Mouse (Mus musculus) liver, adult 2 months (tissue): ENCODE data around the gene Tmem91. TPM values are rescaled to one million over a fixed set of nuclear protein-coding genes. Genes with fewer than 3 reads are reported as not detected.
A peak's percentile ranks its signal among the peaks of the same experiment; 100 is the strongest.

Experiments used
- DNase-seq: peaks from one replicate; pipeline ENCODE4 v3.0.0-alpha.2; 2011; ENCODE audit warnings: low read depth, low spot score; ENCODE audit errors: extremely low read depth
- H3K27ac ChIP-seq: fragments of 200-500 bp; replicated peaks from 2 replicates; pipeline ENCODE4 v1.5.1; 2012; ENCODE audit warnings: low read depth, mild to moderate bottlenecking, control low read depth, inconsistent platforms, low read length; ENCODE audit not compliant: insufficient read depth
- H3K27me3 ChIP-seq: fragments of 200-500 bp; 2 replicates; pipeline ENCODE4 v1.6.1; 2012; ENCODE audit warnings: mild to moderate bottlenecking, moderate library complexity, low read length, inconsistent platforms; ENCODE audit not compliant: control insufficient read depth, insufficient read depth
- H3K36me3 ChIP-seq: fragments of 200-500 bp; 2 replicates; pipeline ENCODE4 v1.6.1; 2012; ENCODE audit warnings: low read length, inconsistent platforms; ENCODE audit not compliant: control insufficient read depth, insufficient read depth
- H3K4me1 ChIP-seq: fragments of 200-500 bp; 2 replicates; pipeline ENCODE4 v1.6.1; 2011; ENCODE audit warnings: low read length; ENCODE audit not compliant: control insufficient read depth, insufficient read depth
- H3K4me3 ChIP-seq: fragments of 200-500 bp; 2 replicates; pipeline ENCODE4 v1.5.1; 2011; ENCODE audit warnings: low read depth, mild to moderate bottlenecking, control low read depth, low read length, moderate library complexity; ENCODE audit not compliant: insufficient read depth
- H3K79me2 ChIP-seq: fragments of 200-500 bp; 2 replicates; pipeline ENCODE4 v1.6.1; 2012; ENCODE audit warnings: inconsistent platforms, mild to moderate bottlenecking, low read length, moderate library complexity; ENCODE audit not compliant: control insufficient read depth, insufficient read depth
- H3K9ac ChIP-seq: fragments of 200-500 bp; 2 replicates; pipeline ENCODE4 v1.6.1; 2012; ENCODE audit warnings: low read depth, mild to moderate bottlenecking, control low read depth, inconsistent platforms, low read length
- CTCF ChIP-seq: fragments of 200-500 bp; IDR thresholded peaks from 2 replicates; pipeline ENCODE4 v1.5.1; 2011; ENCODE audit warnings: low read depth, low read length, control low read depth
- POLR2A ChIP-seq: fragments of 200-500 bp; IDR thresholded peaks from 2 replicates; pipeline ENCODE4 v1.6.1; 2011; ENCODE audit warnings: low read length, control low read depth; ENCODE audit not compliant: insufficient read depth; ENCODE audit errors: extremely low read depth
- WGBS: fragments of 180-500 bp; shearing (Covaris S2); methylation state at CpG from one replicate; pipeline ENCODE4 v1.1.7; 2018; 5-methylcytosine and 5-hydroxymethylcytosine counted together
- polyA plus RNA-seq: library from polyadenylated mRNA; depleted of rRNA; stranded (reverse); fragments of >200 nt; gene quantifications from 2 replicates; pipeline ENCODE4 v1.2.3, GENCODE M21; 2012
- total RNA-seq: library from RNA; depleted of rRNA; stranded (reverse); fragments of >200 nt; gene quantifications from 2 replicates; pipeline ENCODE4 v1.2.3, GENCODE M21; 2014

The Tmem91 gene
- total and polyA plus RNA-seq, 2 experiments = not detected

- peaks cover 6% of the 10 kb centered on the region; the same call in 1 of the 2 replicates for H3K27me3 ChIP-seq
- no peak overlapping the region for H3K27ac ChIP-seq
- no peak overlapping the region for H3K9ac ChIP-seq
- no peak for DNase-seq
- H3K4me1 ChIP-seq = no peaks in the 10 kb centered on the region
- no peaks in the 10 kb centered on the region for H3K36me3 ChIP-seq
- H3K79me2 ChIP-seq = no peaks in the 10 kb centered on the region
- no peak overlapping the region for H3K4me3 ChIP-seq
- WGBS = 59% methylated on average over 5 of the region's 5 CpGs
- no peak for TF ChIP-seq CTCF
Observed at GRCm38 (mm10) chr7:25690051-25690450, 15.1 kb upstream of the Tmem91 start.

- TF ChIP-seq CTCF = no peak
- TF ChIP-seq POLR2A = no peak
- no peak for DNase-seq
- H3K4me1 ChIP-seq = no peaks in the 10 kb centered on the region
- H3K27ac ChIP-seq = no peak overlapping the region; the same call in 1 of the 2 replicates
- peaks cover 6% of the 10 kb centered on the region; the same call in 1 of the 2 replicates for H3K27me3 ChIP-seq
- no peaks in the 10 kb centered on the region for H3K36me3 ChIP-seq
- no peaks in the 10 kb centered on the region for H3K79me2 ChIP-seq
- 33% methylated on average over 12 of the region's 12 CpGs for WGBS
- H3K4me3 ChIP-seq = peak overlapping the region; percentile 61
- 0 out of 2 replicates have a peak overlapping the region, but pooled peaks have one; percentile 24 for H3K9ac ChIP-seq
Observed at GRCm38 (mm10) chr7:25689603-25690021, 14.6 kb upstream of the Tmem91 start.

- Histone ChIP-seq H3K9ac (peak overlapping the region; percentile 61), H3K27me3 (peaks cover 6% of the 10 kb centered on the region; the same call in 1 of the 2 replicates), H3K27ac (peak overlapping the region; percentile 39), H3K4me3 (peak overlapping the region; percentile 61), H3K79me2 (no peaks in the 10 kb centered on the region), H3K36me3 (no peaks in the 10 kb centered on the region), H3K4me1 (no peaks in the 10 kb centered on the region)
- 3% methylated on average over 45 of the region's 52 CpGs for WGBS
- TF ChIP-seq CTCF = no peak
- no peak for TF ChIP-seq POLR2A
- DNase-seq = peak; percentile 44
Observed at GRCm38 (mm10) chr7:25688810-25689586, 14.0 kb upstream of the Tmem91 start.

GRCm38 (mm10) chr7:25687811-25688401 lies 12.9 kb upstream of the Tmem91 start:
- Histone ChIP-seq H3K79me2 (no peaks in the 10 kb centered on the region), H3K9ac (peak overlapping the region; percentile 23), H3K27me3 (peaks cover 6% of the 10 kb centered on the region; the same call in 1 of the 2 replicates), H3K27ac (peak overlapping the region; percentile 39), H3K36me3 (no peaks in the 10 kb centered on the region), H3K4me3 (peak overlapping the region; percentile 61), H3K4me1 (0 out of 2 replicates have a peak, but pooled peaks cover 3% of the 10 kb centered on the region)
- no peak for TF ChIP-seq POLR2A
- TF ChIP-seq CTCF = peak; percentile 11; the same call in 1 of the 2 replicates
- no peak for DNase-seq
- 1% methylated on average over 47 of the region's 47 CpGs for WGBS

GRCm38 (mm10) chr7:25686680-25687531 lies 11.9 kb upstream of the Tmem91 start, which contains the start of gene Tgfb1:
Gene Tgfb1 (plus strand): TSS chr7:25687002.
- H3K27ac ChIP-seq = peak within 1 kb of the TSS; percentile 3
- H3K27me3 ChIP-seq = peaks cover 6% of the 10 kb centered on the region; the same call in 1 of the 2 replicates
- TF ChIP-seq POLR2A (no peak), CTCF (peak; percentile 71)
- H3K4me1 ChIP-seq = 0 out of 2 replicates have a peak, but pooled peaks cover 3% of the 10 kb centered on the region
- peak within 1 kb of the TSS; percentile 61 for H3K4me3 ChIP-seq
- H3K9ac ChIP-seq = peak within 1 kb of the TSS; percentile 23
- no peaks in the 10 kb centered on the region for H3K36me3 ChIP-seq
- H3K79me2 ChIP-seq = no peaks in the 10 kb centered on the region
- no peak for DNase-seq
- 1% methylated on average over 59 of the region's 69 CpGs for WGBS
